Mouse (Mus musculus) small intestine, adult 2 months (tissue): Measurements from ENCODE around the gene Nox1.

Experiments
- CTCF ChIP-seq: fragments of 200-500 bp; IDR thresholded peaks from 2 replicates; pipeline ENCODE4 v1.5.1; 2012; ENCODE audit warnings: low read depth, mild to moderate bottlenecking, control low read depth, inconsistent platforms, low read length, moderate library complexity, mixed read lengths; ENCODE audit not compliant: insufficient replicate concordance, insufficient read length; ENCODE audit errors: extremely low read depth
- POLR2A ChIP-seq: fragments of 200-500 bp; IDR thresholded peaks from 2 replicates; pipeline ENCODE4 v1.6.1; 2012; ENCODE audit warnings: low read depth, mild to moderate bottlenecking, control low read depth, inconsistent platforms, low read length, moderate library complexity

- TF ChIP-seq CTCF (no peak), POLR2A (no peak)
These were observed 61.3 kb downstream of the Nox1 start for GRCm38 (mm10) chrX:134160442-134160841.
